Mouse (Mus musculus) left cerebral cortex, adult 9 months (tissue): ENCODE results near the gene Fkbp4.

Experiments
- DNase-seq, 2 experiments: peaks; one replicate each; pipeline ENCODE4 v3.0.0; 2022; ENCODE audit warnings: low spot score in 2 of 2

Fkbp4 gene

GRCm38 (mm10) chr6:128437288-128437687 is 1.2 kb downstream of the Fkbp4 start:
- DNase-seq, result no peak

GRCm38 (mm10) chr6:128436356-128437005 is 2.0 kb downstream of the Fkbp4 start:
- no peak for DNase-seq

GRCm38 (mm10) chr6:128435474-128435873 is 3.0 kb downstream of the Fkbp4 start:
- DNase-seq, result no peak

- DNase-seq, result no peak
Measured at GRCm38 (mm10) chr6:128433566-128433965, 4.9 kb downstream of the Fkbp4 start.

- DNase-seq, result no peak
Measured at GRCm38 (mm10) chr6:128432356-128432915, 6.0 kb downstream of the Fkbp4 start.

- no peak for DNase-seq
Measured at GRCm38 (mm10) chr6:128429826-128430225, 8.7 kb downstream of the Fkbp4 start.

- no peak for DNase-seq
Measured at GRCm38 (mm10) chr6:128429300-128429699, 9.2 kb downstream of the Fkbp4 start.

GRCm38 (mm10) chr6:128427571-128427970 is 10.9 kb downstream of the Fkbp4 start:
- DNase-seq, result no peak

- no peak for DNase-seq
Measured at GRCm38 (mm10) chr6:128425046-128425445, 13.4 kb downstream of the Fkbp4 start.

- DNase-seq, result peak; percentile 90 to 97
Measured at GRCm38 (mm10) chr6:128424269-128425019, 14.0 kb downstream of the Fkbp4 start, which contains the start of gene Itfg2. Gene Itfg2, minus strand, starts transcription at chr6:128424931.

- DNase-seq, result peak in 1 of 2 experiments; percentile 36
Measured at GRCm38 (mm10) chr6:128423496-128424268, 14.8 kb downstream of the Fkbp4 start.

- no peak for DNase-seq
Measured at GRCm38 (mm10) chr6:128421480-128421879, 17.0 kb downstream of the Fkbp4 start.

- DNase-seq, result peak in 1 of 2 experiments; percentile 54
Measured at GRCm38 (mm10) chr6:128421036-128421435, 17.4 kb downstream of the Fkbp4 start.

GRCm38 (mm10) chr6:128418076-128418475 is 20.4 kb downstream of the Fkbp4 start:
- no peak for DNase-seq

- no peak for DNase-seq
Measured at GRCm38 (mm10) chr6:128416169-128416568, 22.3 kb downstream of the Fkbp4 start.

- DNase-seq, result peak in 1 of 2 experiments; percentile 91
Measured at GRCm38 (mm10) chr6:128411115-128411514, 27.4 kb downstream of the Fkbp4 start.

- no peak for DNase-seq
Measured at GRCm38 (mm10) chr6:128410305-128410704, 28.2 kb downstream of the Fkbp4 start.

GRCm38 (mm10) chr6:128408544-128409125 is 29.8 kb downstream of the Fkbp4 start:
- DNase-seq, result no peak

GRCm38 (mm10) chr6:128404708-128405107 is 33.8 kb downstream of the Fkbp4 start:
- no peak for DNase-seq

- DNase-seq, result peak in 1 of 2 experiments; percentile 44
Measured at GRCm38 (mm10) chr6:128399421-128400185, 38.9 kb downstream of the Fkbp4 start.

- DNase-seq, result no peak
Measured at GRCm38 (mm10) chr6:128398996-128399395, 39.5 kb downstream of the Fkbp4 start, which contains the start of gene Nrip2. Gene Nrip2, plus strand, starts transcription at chr6:128399296.
